14 mouse cellular contexts compared by ENCODE assay signal in genomic region chr15:30570254-30570800, GRCm38 (mm10).
DNase-seq lines count a peak whose midpoint lies in the region; ATAC-seq lines count a peak whose summit lies in the region.
"Had no signal": no experiment of that assay in that cellular context is flagged by ENCODE, and none has a peak within 500 bp of the region (broad histone marks: within the 10 kb centered on the region; RNA-seq: fewer than 3 reads in every experiment).

No protein-coding gene starts in this region.

- H3K27ac ChIP-seq in forebrain, embryonic 16.5 days (ENCODE audit: low read length): no peak overlapping the region
- H3K27ac ChIP-seq: embryonic facial prominence, embryonic 13.5 days had no signal

- H3K9me3 ChIP-seq in forebrain, embryonic 16.5 days (ENCODE audit: control insufficient read depth, low read length): no peaks in the 10 kb centered on the region
- H3K9me3 ChIP-seq: embryonic facial prominence, embryonic 13.5 days had no signal

- no peak overlapping the region for H3K4me3 ChIP-seq in forebrain, embryonic 16.5 days (replicated peaks; ENCODE audit: low read length)
- H3K4me3 ChIP-seq: embryonic facial prominence, embryonic 13.5 days had no signal

- 67% methylated on average over 8 of the region's 8 CpGs for WGBS in forebrain, embryonic 16.5 days

- DNase-seq in layer of hippocampus, adult 11-12 months (ENCODE audit: low spot score): peak; percentile 39
- no peak for DNase-seq in layer of hippocampus, adult 8-10 months (ENCODE audit: low spot score in 2 of 2)
- DNase-seq in Muller cell, postnatal 12 days (ENCODE audit: inconsistent ontology term): peak; percentile 69
- peak; percentile 89 for DNase-seq in brain, adult 2 months (ENCODE audit: low read depth, low spot score)
- DNase-seq in adrenal gland, adult 8-10 months: no peak
- DNase-seq in lung, postnatal 36 days: no peak
- DNase-seq: adrenal gland, postnatal 10 days; heart, adult 18-20 months; heart, postnatal 14 days; kidney, adult 8-10 months; lung, adult 18-20 months; thymus, postnatal 4 days had no signal

- peak; percentile 74 for ATAC-seq in forebrain, embryonic 16.5 days

- no peaks in the 10 kb centered on the region for H3K4me1 ChIP-seq in forebrain, embryonic 16.5 days (replicated peaks; ENCODE audit: control insufficient read depth, insufficient read depth, low read length)
- H3K4me1 ChIP-seq: embryonic facial prominence, embryonic 13.5 days had no signal

- no peaks in the 10 kb centered on the region for H3K27me3 ChIP-seq in forebrain, embryonic 16.5 days (replicated peaks; ENCODE audit: control insufficient read depth, insufficient read depth, low read length)
- H3K27me3 ChIP-seq: embryonic facial prominence, embryonic 13.5 days had no signal

- H3K4me2 ChIP-seq in forebrain, embryonic 16.5 days (ENCODE audit: low read length): no peak overlapping the region
- H3K4me2 ChIP-seq: embryonic facial prominence, embryonic 13.5 days had no signal

- no peaks in the 10 kb centered on the region for H3K36me3 ChIP-seq in forebrain, embryonic 16.5 days (ENCODE audit: control insufficient read depth, insufficient read depth)
- H3K36me3 ChIP-seq: embryonic facial prominence, embryonic 13.5 days had no signal

- no peak overlapping the region for H3K9ac ChIP-seq in forebrain, embryonic 16.5 days (replicated peaks; ENCODE audit: low read depth, low read length)
- H3K9ac ChIP-seq: embryonic facial prominence, embryonic 13.5 days had no signal

Comparison
In these comparisons a context has a peak if more than half of its experiments do, and no peak if none do; other contexts are left out.
1. DNase-seq: peak in layer of hippocampus, adult 11-12 months (single experiment), Muller cell, postnatal 12 days (single experiment) and brain, adult 2 months (single experiment); none in layer of hippocampus, adult 8-10 months (0 of 2), adrenal gland, adult 8-10 months (single experiment) and lung, postnatal 36 days (single experiment).